Mouse (Mus musculus): ENCODE measurements around the gene Ajm1. TPM values are rescaled to one million over a fixed set of nuclear protein-coding genes. Genes with fewer than 3 reads are reported as not detected.

Ajm1 gene
- under 1 TPM in 1 of 2 experiments, not detected in 1; 0.15 TPM for total RNA-seq (2023)

DNA sequence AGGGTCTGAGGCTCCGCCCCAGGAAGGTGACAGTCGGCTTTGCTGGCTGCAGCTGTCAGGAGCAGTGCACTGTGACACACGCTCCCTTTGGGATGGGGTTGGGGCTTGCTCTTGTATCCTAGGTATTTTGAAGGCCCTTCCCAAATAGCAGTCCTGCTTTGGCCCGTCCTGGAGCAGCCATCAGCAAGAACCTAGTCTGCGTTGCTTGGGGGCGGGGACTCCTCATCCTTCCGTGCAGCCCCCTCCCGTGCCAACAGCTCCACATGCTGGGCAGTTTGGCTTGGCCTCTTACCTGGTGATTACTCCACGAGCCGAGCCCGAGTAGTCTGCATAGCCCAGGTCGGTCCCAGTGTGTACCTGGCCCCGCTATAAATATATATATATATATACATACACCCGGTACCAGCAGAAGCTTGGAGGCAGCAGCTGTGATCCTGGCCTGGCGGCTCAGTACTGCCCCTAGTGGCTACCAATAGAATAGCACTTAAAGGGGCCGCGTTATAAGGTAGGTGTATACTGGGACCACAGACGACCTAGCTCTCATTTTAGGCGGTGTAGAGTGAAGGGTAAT, at the start of gene Ajm1:
TSS of gene Ajm1 (minus strand) at position 464 of the 571 bp plus-strand sequence.

DNA sequence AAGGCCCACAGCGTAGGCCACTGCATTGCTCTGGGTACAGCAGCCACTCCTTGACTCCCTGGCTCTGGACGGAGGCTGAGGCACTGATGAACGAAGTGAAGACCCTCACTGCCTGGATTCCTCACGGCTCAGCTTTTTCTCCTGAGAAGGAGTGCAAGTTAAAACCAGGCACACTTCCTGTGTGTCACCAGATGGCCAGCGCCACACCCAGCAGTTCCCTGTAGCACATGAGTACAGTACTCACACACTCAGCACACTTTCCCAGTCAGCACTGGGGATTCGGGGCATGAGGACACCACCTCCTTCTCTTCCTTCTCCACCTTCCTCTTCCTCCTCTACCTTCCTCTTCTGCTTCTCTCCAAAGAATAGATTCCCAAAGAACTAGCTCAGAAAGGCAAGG, 46.3 kb upstream of the Ajm1 start, which contains the start of gene Fcna:
TSS of gene Fcna (minus strand) at position 220 of the 400 bp plus-strand sequence.

DNA sequence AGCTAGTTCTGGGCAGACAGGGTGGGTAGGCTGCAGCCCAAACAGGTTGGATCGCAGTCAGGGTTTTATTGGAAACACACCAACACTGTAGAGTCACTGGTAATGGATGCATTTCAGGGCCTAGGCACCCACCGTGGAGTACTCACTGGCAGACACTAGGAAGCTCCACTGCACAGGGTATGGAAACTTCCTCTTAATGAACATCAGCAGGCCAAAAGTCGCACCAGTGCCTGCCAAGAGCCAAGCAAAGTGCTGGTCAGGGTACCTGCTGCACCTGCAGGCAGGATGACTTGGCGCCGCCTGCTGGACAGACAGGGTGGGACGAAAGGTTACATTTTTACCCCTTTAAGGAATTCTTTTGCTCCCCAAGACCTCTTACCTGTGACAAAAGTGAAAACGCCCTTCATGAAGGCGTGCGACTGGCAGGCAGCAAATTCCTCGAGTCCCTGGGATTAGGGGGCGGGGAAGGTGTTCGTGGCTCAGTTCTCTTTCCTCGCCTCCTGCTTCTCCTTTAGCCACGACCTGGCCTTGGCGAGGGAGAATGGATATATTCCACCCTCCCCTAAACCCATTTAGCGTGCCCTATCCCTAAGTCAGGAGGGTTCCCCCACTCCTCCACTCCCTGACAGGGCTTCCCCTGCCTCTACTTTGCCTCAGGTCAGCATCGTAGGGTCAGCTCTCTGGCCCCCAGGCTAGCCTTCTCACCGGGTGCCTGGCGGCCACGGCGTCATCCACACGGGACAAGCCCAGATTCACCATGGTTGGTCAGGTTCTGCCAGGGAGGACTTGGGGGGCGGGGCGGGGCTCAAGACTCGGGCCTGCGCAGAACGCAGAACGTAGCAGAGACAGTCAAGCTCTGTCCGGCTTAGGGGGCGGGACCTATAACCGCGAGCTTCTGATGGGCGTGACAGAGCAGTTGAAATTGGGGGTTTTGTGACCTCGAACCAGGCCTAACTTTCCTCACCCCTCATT, 40.0 kb upstream of the Ajm1 start, which contains the start of gene Tmem141:
TSS of gene Tmem141 (minus strand) at position 777 of the 972 bp plus-strand sequence.

DNA sequence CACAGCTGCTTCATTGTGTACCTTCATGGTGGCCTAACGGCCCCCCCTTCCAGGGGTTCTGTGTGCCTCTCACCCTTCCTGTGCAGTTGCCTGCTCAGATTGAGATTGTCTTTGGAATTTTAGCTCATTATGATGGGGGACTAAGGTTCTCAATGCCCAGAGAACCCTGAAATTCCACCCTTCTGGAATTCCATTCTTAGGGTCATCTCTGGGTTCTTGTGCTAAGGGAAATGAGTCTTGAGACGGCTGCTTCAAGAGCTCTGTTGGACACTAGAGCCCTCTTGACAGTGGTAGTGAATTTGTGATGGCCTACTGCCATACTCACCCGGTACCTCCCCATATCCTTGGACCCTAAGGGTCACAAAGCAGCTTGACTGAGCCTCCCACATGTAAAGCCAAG, 36.0 kb upstream of the Ajm1 start, which contains the start of gene Ccdc183:
TSS of gene Ccdc183 (minus strand) at position 101 of the 400 bp plus-strand sequence.

DNA sequence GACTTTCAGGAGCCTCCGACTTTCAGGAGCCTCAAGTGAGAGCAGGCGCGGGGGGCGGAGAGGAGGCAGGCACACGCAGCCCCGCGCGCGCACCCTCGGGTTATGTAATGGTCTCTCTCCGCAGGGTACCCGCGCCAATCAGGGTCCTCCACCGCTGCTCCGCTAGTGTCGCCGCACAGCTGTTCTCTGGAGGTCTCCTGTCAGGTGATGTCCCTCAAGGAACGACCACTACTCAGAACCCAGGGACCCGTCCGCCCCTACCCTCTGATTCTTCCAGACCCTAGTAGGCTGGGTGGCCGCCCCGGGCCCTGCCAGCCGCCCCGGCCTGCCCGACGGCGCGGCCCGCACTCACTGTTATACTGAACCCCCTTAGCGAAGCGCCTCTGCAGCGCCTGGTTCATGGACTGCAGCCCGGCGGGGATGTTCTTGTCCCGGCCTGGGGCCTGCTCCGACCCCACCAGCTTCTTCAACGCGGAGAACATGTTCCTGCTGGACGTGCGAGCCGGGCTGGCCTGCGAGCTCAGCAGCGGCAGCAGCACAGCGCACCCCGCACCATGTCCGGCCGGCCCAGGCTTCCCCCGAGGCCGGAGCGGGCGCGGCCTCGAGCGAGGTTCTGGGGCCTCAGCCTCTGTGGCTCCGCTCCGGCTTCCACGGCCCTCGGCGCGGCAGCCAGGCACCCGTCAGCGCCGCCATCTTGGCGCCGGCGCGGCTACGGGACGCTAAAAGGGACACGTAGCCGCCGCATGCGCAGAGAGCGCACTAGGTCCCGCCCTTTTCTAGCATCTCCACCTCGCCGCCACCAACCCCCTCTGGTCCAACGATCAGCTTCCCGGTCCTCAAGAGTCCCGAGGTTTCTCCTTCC, 26.4 kb upstream of the Ajm1 start, which contains the start of gene Rabl6:
TSS of gene Rabl6 (minus strand) at position 761 of the 862 bp plus-strand sequence.

DNA sequence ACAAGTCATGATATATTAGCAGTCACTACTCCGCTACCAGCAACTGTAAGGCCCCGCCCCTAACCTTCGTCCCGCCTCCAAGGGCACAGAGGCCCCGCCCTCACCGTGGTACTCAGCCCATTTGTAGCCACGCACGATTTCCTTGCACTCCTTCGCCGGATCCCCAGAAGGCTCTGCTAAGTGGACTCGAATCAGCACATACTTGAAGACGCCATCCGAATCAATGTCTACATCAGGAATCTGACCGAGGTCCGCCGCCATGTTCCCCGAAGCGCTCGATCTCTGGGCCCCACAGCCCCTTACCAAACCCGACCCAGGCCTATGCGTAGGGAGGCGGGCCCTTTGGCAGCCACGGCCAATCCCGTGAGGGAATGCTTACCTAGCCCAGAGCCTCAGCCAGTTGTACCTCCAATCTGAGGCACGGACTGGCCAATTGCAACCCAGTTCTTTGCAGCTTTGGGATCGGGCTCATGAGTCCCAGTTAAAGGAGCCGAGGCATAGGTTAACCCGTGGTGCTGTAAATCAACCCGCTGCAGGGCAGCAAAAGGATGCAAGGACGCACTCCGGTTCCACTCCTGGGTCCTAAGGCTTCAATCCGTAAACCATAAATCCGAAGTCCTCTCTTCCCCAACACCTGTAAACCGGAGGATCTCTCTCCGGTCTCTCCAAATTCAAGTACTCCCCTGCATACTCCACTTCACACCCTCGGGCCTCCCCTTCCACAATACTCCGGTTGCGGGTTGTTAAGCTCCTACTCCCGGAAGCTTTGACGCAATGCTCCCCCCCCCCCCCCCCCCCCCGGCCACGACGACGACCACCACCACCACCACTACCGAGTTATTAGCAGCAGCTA, 6.8 kb downstream of the Ajm1 start, which contains the start of the genes Mamdc4 and Phpt1:
TSS of gene Mamdc4 (minus strand) at position 267 of the 853 bp plus-strand sequence.
TSS of gene Phpt1 (minus strand) at position 646 of the 853 bp plus-strand sequence.

DNA sequence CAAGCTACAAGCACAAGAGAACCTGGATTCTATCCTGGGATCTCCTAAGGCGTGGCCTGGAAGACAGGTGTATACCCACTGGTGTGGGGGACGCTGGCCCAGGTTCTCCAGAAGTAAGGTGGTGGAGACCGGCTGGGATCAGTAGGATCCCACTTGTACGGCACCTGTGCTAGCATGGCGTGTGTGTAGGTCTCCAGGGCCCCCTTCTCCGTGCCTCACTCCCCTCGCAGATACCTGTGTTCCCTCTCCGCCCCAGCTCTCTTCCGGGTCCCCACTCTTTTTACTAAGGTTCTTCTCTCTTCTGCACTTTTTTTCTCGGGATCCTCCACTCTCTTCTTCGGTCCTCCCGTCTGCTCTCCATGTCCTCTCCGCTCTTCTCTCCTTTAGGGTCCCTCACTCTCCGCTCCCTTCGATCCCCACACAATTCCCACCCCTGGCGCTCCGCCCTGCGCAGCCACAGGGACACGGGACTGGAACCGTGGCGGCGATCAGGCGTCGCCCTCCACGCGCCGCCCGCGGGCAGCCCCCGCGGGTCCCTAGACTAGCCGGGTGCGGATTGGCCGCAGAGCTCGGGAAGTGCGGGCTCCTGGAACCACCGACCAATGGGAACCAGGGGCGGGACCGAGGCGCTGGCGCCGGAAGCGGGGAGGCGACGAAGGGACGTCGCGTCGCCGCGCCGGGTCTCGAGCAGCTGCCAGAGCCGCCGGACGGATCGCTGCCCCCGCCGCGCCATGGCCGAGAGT, 24.2 kb downstream of the Ajm1 start, which contains the start of gene Edf1:
TSS of gene Edf1 (plus strand) at position 627 of the 743 bp plus-strand sequence.

DNA sequence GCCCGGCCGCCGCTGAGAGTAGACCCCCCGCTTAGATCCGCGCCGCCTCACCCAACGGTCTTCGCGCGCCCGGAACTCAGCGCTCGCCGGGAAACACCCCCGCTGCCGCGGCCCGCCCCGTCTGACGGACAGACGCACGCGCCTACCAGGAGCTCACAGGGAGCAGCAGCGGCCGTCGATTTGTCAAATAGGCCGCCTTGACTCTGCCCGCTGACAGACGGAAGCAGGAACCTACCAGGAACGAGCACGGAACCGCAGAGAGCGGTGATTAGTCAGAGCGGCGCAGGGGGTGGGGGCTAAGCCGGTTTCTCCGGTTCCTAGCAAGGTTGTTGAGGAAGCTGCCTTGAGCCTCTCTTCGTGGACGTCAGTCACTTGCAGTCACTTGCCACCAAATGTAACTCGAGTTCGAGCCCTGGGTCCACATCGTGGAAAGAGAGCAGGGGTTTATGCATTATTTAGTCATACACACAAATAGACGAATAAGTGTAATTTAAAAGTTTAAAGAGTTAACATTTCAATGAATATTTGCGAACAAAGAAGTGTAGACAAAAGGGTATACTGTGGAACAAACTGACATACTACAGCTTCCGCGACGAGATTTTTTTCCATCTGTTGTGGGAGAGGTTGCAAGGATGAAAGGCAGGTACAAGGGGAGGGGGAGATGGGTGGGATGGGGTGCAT, 34.6 kb downstream of the Ajm1 start, which contains the start of gene Traf2:
TSS of gene Traf2 (minus strand) at position 130 of the 681 bp plus-strand sequence.

Other genes with a start within 250 kb of the Ajm1 start
- 10 to 100 TPM; 49.9 to 52.4 TPM for gene Man1b1, start 249.4 kb downstream of the Ajm1 start, total RNA-seq (2023)
- 10 to 100 TPM; 36.0 to 36.9 TPM for gene Dpp7, start 225.4 kb downstream of the Ajm1 start, total RNA-seq (2023)
- 10 to 100 TPM; 25.0 to 27.0 TPM for gene Uap1l1, start 216.1 kb downstream of the Ajm1 start, total RNA-seq (2023)
- gene Sapcd2, start 209.4 kb downstream of the Ajm1 start, total RNA-seq (2023) = 1 to 10 TPM in 1 of 2 experiments, under 1 TPM in 1; 0.44 to 1.0 TPM
- gene Entpd2, start 185.9 kb downstream of the Ajm1 start, total RNA-seq (2023) = not detected
- not detected for gene Npdc1, start 182.4 kb downstream of the Ajm1 start, total RNA-seq (2023)
- not detected for gene Fut7, start 158.5 kb downstream of the Ajm1 start, total RNA-seq (2023)
- gene Abca2, start 153.1 kb downstream of the Ajm1 start, total RNA-seq (2023) = 10 to 100 TPM; 48.1 to 52.4 TPM
- not detected for gene Clic3, start 124.9 kb downstream of the Ajm1 start, total RNA-seq (2023)
- gene Paxx, start 120.7 kb downstream of the Ajm1 start, total RNA-seq (2023) = 10 to 100 TPM; 90.9 to 100.0 TPM
- not detected for gene Ptgds, start 111.7 kb downstream of the Ajm1 start, total RNA-seq (2023)
- not detected for gene Lcn12, start 87.8 kb downstream of the Ajm1 start, total RNA-seq (2023)
- gene Fbxw5, start 81.0 kb downstream of the Ajm1 start, total RNA-seq (2023) = 10 to 100 TPM; 72.0 to 74.1 TPM
- under 1 TPM in 1 of 2 experiments, not detected in 1; 0.93 TPM for gene C8g, start 80.0 kb downstream of the Ajm1 start, total RNA-seq (2023)
- gene Traf2, start 34.8 kb downstream of the Ajm1 start, total RNA-seq (2023) = 10 to 100 TPM; 59.2 to 66.5 TPM
- gene Edf1, start 23.9 kb downstream of the Ajm1 start, total RNA-seq (2023) = 100 to 1,000 TPM; 109 to 136 TPM
- 1 to 10 TPM; 1.2 to 3.0 TPM for gene Mamdc4, start 6.9 kb downstream of the Ajm1 start, total RNA-seq (2023)
- gene Phpt1, start 6.5 kb downstream of the Ajm1 start, total RNA-seq (2023) = 10 to 100 TPM; 18.3 to 19.3 TPM
- gene Rabl6, start 26.8 kb upstream of the Ajm1 start, total RNA-seq (2023) = 100 to 1,000 TPM; 100 to 112 TPM
- not detected for gene Ccdc183, start 35.9 kb upstream of the Ajm1 start, total RNA-seq (2023)
- gene Tmem141, start 40.2 kb upstream of the Ajm1 start, total RNA-seq (2023) = 1 to 10 TPM in 1 of 2 experiments, not detected in 1; 1.5 TPM
- gene Fcna, start 46.3 kb upstream of the Ajm1 start, total RNA-seq (2023) = 1 to 10 TPM in 1 of 2 experiments, under 1 TPM in 1; 0.68 to 5.9 TPM
- not detected for gene Lcn8, start 71.4 kb upstream of the Ajm1 start, total RNA-seq (2023)
- gene Lcn5, start 76.2 kb upstream of the Ajm1 start, total RNA-seq (2023) = not detected
- not detected for gene Lcn6, start 95.0 kb upstream of the Ajm1 start, total RNA-seq (2023)
- not detected for gene Lcn10, start 101.0 kb upstream of the Ajm1 start, total RNA-seq (2023)
- gene Obp2a, start 118.3 kb upstream of the Ajm1 start, total RNA-seq (2023) = not detected
- 10 to 100 TPM; 24.7 to 28.4 TPM for gene Bmyc, start 125.0 kb upstream of the Ajm1 start, total RNA-seq (2023)
- not detected for gene Obp2b, start 155.3 kb upstream of the Ajm1 start, total RNA-seq (2023)
- gene Lcn3, start 183.8 kb upstream of the Ajm1 start, total RNA-seq (2023) = not detected
- not detected for gene Lcn11, start 195.3 kb upstream of the Ajm1 start, total RNA-seq (2023)
- gene Gm13539, start 200.5 kb upstream of the Ajm1 start, total RNA-seq (2023) = not detected
- not detected for gene Glt6d1, start 234.1 kb upstream of the Ajm1 start, total RNA-seq (2023)
- not detected for gene Lcn9, start 241.4 kb upstream of the Ajm1 start, total RNA-seq (2023)

All from B cell, adult 67 days (primary cell).